Mouse (Mus musculus) hindbrain, embryonic 14.5 days (tissue): ENCODE results near the gene Bicra. TPM values are rescaled to one million over a fixed set of nuclear protein-coding genes. Genes with fewer than 3 reads are reported as not detected.

Source experiments
- ATAC-seq: fragments of 200-750 bp; cut with Nextera tagmentation; 2 replicates; pipeline ENCODE4 v1.8.0; 2017; ENCODE audit warnings: moderate number of reproducible peaks, mild to moderate bottlenecking, moderate TSS enrichment, moderate library complexity; ENCODE audit not compliant: low FRiP score
- DNase-seq: peaks from one replicate; pipeline ENCODE4 v3.0.0-alpha.2; 2015; ENCODE audit warnings: low spot score
- H3K27ac ChIP-seq: fragments of 300-500 bp; sonication (generic); 2 replicates; pipeline ENCODE4 v1.5.1; 2014; ENCODE audit warnings: mild to moderate bottlenecking, moderate library complexity
- H3K27me3 ChIP-seq: fragments of 300-500 bp; sonication (generic); 2 replicates; pipeline ENCODE4 v1.6.1; 2014; ENCODE audit warnings: mild to moderate bottlenecking, low read length, mixed read lengths; ENCODE audit not compliant: control insufficient read depth, insufficient read depth
- H3K36me3 ChIP-seq: fragments of 300-500 bp; sonication (generic); replicated peaks from 2 replicates; pipeline ENCODE4 v1.6.1; 2014; ENCODE audit not compliant: control insufficient read depth, insufficient read depth
- H3K4me1 ChIP-seq: fragments of 300-500 bp; sonication (generic); replicated peaks from 2 replicates; pipeline ENCODE4 v1.6.1; 2014; ENCODE audit warnings: antibody characterized with exemption, low read length, mixed read lengths; ENCODE audit not compliant: control insufficient read depth, insufficient read depth
- H3K4me2 ChIP-seq: fragments of 300-500 bp; sonication (generic); replicated peaks from 2 replicates; pipeline ENCODE4 v1.6.1; 2014; ENCODE audit warnings: mild to moderate bottlenecking, moderate library complexity
- H3K4me3 ChIP-seq: fragments of 300-500 bp; sonication (generic); replicated peaks from 2 replicates; pipeline ENCODE4 v1.5.1; 2014; ENCODE audit warnings: mild to moderate bottlenecking, low read length
- H3K9ac ChIP-seq: fragments of 300-500 bp; sonication (generic); 2 replicates; pipeline ENCODE4 v1.6.1; 2014
- H3K9me3 ChIP-seq: fragments of 300-500 bp; sonication (generic); 2 replicates; pipeline ENCODE4 v1.6.1; 2016; ENCODE audit warnings: low read length; ENCODE audit not compliant: control insufficient read depth
- WGBS: fragments of 180-500 bp; shearing (Covaris S2); extraction: QIAGEN DNeasy Blood & Tissue Kit; methylation state at CpG from one replicate; pipeline ENCODE4 v1.1.7; 2014; 5-methylcytosine and 5-hydroxymethylcytosine counted together
- polyA plus RNA-seq: library from polyadenylated mRNA; unstranded; fragments of >200 nt; fragmentation: Nextera tagmentation; extraction: Ambion mirVana; gene quantifications from 2 replicates; pipeline ENCODE4 v1.2.1, GENCODE M21; 2014

The Bicra gene
- polyA plus RNA-seq, 1 experiment from 2014 or later = 8.8 TPM

GRCm38 (mm10) chr7:16024603-16025222, 23.0 kb downstream of the Bicra start:
- Histone ChIP-seq H3K9ac (no peak overlapping the region), H3K4me2 (no peak overlapping the region), H3K27me3 (no peaks in the 10 kb centered on the region), H3K4me1 (no peaks in the 10 kb centered on the region; the same call in 1 of the 2 replicates), H3K4me3 (no peak overlapping the region), H3K36me3 (no peaks in the 10 kb centered on the region), H3K27ac (no peak overlapping the region), H3K9me3 (no peaks in the 10 kb centered on the region)
- DNase-seq (no peak), ATAC-seq (no peak)
- 91% methylated on average over 8 of the region's 8 CpGs for WGBS

DNA sequence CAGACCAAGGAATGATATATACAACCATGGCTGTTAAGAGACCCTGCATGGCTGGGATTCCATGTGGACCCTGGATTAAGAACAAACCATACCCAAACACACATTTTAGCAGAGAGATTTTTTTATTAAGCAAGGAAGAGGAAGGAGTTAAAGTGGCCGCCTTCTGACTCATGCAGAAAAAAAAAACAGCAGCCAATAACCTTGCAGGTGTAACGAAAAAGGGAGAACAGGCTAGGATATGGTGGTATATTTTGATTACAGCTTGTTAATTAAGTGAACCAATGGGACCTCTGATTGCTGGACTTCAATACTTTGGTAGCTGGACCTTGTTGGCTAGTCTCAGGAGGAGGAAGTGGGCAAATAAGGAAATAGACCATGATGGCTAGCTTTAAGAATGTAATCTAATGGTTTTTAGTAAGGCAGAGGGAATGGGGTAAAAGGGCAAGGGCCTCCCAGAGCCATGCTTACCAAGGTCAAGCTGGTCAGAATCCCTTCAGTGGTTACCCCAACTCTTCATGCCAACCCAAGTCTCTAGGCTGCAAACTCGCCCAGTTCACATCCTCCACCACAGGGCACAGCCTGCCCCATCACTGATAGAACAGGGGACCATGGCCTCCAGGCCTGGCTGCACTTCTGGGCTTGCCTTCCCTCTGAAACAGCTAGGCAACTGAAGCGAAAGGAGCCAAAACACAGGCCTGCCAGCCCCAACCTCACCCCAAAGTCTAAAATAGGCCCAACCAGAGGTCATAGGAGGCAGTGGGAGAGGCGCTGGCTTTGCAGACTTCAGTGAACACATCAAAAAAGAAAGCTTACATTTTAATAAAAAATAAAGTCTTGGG, 28.2 kb downstream of the Bicra start:
- Histone ChIP-seq H3K27me3 (no peaks in the 10 kb centered on the region), H3K9me3 (no peaks in the 10 kb centered on the region), H3K4me1 (no peaks in the 10 kb centered on the region), H3K9ac (no peak overlapping the region), H3K4me2 (no peak overlapping the region), H3K27ac (no peak overlapping the region), H3K4me3 (no peak overlapping the region), H3K36me3 (no peaks in the 10 kb centered on the region)
- WGBS = 92% methylated on average over 5 of the region's 5 CpGs
- ATAC-seq = no peak
- DNase-seq = no peak

DNA sequence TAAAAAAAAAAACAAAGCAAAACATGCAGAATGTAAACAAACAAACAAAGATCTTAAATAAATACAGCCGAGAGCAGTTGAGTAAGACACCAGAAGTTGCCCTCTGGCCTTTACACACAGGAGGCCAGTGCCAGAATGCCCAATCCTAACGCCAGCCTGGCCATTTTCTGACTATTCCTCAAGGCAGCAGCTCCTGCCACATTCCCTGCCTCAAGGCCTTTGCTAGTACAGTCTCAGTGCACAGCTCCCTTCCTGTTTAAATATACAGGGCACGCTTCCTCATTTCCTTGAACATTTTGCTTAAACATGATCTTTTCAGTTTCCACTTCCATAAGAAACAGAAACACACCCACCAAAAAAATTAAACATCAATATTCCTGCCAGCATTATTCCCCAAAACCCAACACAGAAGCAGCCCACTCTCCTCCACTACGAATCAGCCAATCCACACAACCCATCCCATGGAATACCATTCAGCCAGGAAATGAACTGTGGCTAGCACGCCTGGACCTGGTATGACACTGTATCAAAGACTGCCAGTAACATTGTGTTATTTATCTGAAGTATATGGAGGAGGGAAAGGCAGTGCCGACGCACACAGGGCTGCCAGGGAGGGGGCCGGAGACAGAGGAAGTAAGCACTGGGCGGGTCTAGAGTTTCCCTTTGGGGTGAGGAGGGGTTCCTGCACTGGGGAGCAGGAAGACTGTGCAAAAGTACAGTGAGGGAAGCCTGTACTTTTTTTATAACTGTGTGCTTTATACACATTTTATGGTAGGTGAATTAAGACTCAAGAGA, 29.5 kb downstream of the Bicra start:
- 88% methylated on average over 9 of the region's 9 CpGs for WGBS
- Histone ChIP-seq H3K4me2 (no peak overlapping the region), H3K27me3 (no peaks in the 10 kb centered on the region)

DNA sequence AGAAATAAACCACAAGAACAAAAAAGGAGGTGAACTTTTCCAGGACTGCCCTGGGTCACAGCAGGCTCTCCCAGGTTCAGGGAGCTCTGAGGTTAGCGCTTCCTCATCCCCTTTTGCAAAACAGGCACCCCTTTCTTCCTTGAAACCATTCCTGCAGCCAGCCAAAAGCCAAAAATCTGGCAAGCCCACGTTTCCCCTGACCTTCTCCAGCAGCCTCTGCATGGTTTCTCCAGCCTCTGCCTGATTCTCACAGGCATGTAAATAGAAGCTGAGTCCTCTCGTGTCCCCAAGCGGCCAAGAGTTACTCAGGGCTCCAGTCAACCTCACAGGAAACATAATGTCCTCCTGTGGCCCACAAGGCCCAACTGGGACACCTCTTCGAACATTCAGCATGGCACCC, 32.3 kb downstream of the Bicra start:
- no peak for DNase-seq
- Histone ChIP-seq H3K4me2 (no peak overlapping the region), H3K36me3 (no peaks in the 10 kb centered on the region), H3K27ac (no peak overlapping the region), H3K27me3 (no peaks in the 10 kb centered on the region), H3K4me3 (no peak overlapping the region), H3K9ac (no peak overlapping the region), H3K4me1 (no peaks in the 10 kb centered on the region; the same call in 1 of the 2 replicates), H3K9me3 (no peaks in the 10 kb centered on the region)
- ATAC-seq = no peak
- 80% methylated on average over 5 of the region's 5 CpGs for WGBS

More for the DNA sequence above, 29.5 kb downstream of the Bicra start:
- no peak overlapping the region for H3K4me3 ChIP-seq
- no peak overlapping the region for H3K9ac ChIP-seq
- DNase-seq = no peak
- no peaks in the 10 kb centered on the region for H3K4me1 ChIP-seq
- no peaks in the 10 kb centered on the region for H3K36me3 ChIP-seq
- no peaks in the 10 kb centered on the region for H3K9me3 ChIP-seq
- H3K27ac ChIP-seq = no peak overlapping the region
- no peak for ATAC-seq

DNA sequence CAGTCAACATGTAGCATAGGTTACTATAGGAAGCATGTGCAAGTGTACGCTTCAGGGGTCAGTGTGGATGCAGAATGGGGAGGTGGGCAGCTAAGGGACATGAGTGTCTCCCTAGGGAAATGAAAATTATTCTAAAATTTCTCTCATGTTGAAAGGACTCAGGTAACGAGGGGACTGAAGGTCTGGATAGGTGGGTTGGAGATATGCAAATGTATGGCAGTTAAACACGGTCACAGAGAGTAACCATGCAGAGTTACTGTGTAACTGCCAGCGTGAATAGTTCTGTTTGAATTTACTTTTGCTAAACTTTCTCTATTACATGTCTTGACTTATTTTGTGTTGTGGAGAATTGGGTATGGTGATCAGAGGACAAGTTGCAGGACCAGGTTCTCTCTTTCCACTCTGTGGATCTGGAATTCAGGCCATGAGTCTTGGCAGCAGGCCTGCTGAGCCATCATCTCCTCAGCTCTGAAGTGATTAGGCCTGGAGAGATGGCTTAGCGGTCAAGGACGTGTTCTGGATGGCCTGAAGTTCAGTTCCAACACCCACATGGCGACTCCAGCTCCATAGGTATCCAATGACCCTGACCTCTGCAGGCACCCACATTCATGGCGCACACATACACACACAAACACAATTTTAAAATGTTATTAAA, 33.1 kb downstream of the Bicra start:
- DNase-seq = no peak
- Histone ChIP-seq H3K4me3 (no peak overlapping the region), H3K36me3 (no peaks in the 10 kb centered on the region), H3K4me1 (no peaks in the 10 kb centered on the region; the same call in 1 of the 2 replicates), H3K9me3 (no peaks in the 10 kb centered on the region), H3K4me2 (no peak overlapping the region), H3K27ac (no peak overlapping the region), H3K9ac (no peak overlapping the region), H3K27me3 (no peaks in the 10 kb centered on the region)
- 91% methylated on average over 8 of the region's 8 CpGs for WGBS
- ATAC-seq = no peak

- Histone ChIP-seq H3K9ac (no peak overlapping the region), H3K36me3 (no peaks in the 10 kb centered on the region), H3K9me3 (no peaks in the 10 kb centered on the region), H3K27me3 (no peaks in the 10 kb centered on the region), H3K4me2 (no peak overlapping the region), H3K27ac (no peak overlapping the region), H3K4me3 (no peak overlapping the region), H3K4me1 (no peaks in the 10 kb centered on the region; the same call in 1 of the 2 replicates)
- no peak for DNase-seq
- WGBS = 77% methylated on average over 5 of the region's 5 CpGs
- no peak for ATAC-seq
These were observed 33.9 kb downstream of the Bicra start for GRCm38 (mm10) chr7:16013722-16014275.

GRCm38 (mm10) chr7:16012576-16013263, 35.0 kb downstream of the Bicra start:
- Histone ChIP-seq H3K27ac (no peak overlapping the region), H3K36me3 (0 out of 2 replicates have a peak, but pooled peaks cover 2% of the 10 kb centered on the region), H3K9me3 (no peaks in the 10 kb centered on the region), H3K4me3 (no peak overlapping the region), H3K4me1 (no peaks in the 10 kb centered on the region; the same call in 1 of the 2 replicates), H3K9ac (no peak overlapping the region), H3K4me2 (no peak overlapping the region), H3K27me3 (no peaks in the 10 kb centered on the region)
- no peak for ATAC-seq
- WGBS = 71% methylated on average over 11 of the region's 11 CpGs
- no peak for DNase-seq

- H3K4me1 ChIP-seq = no peaks in the 10 kb centered on the region; the same call in 1 of the 2 replicates
- H3K27me3 ChIP-seq = no peaks in the 10 kb centered on the region
- H3K4me2 ChIP-seq = no peak overlapping the region
- no peak for ATAC-seq
- no peaks in the 10 kb centered on the region for H3K9me3 ChIP-seq
- H3K27ac ChIP-seq = no peak overlapping the region
- no peak for DNase-seq
- H3K4me3 ChIP-seq = no peak overlapping the region
- H3K9ac ChIP-seq = no peak overlapping the region
- 93% methylated on average over 7 of the region's 7 CpGs for WGBS
- 0 out of 2 replicates have a peak, but pooled peaks cover 4% of the 10 kb centered on the region for H3K36me3 ChIP-seq
These were observed 36.2 kb downstream of the Bicra start for GRCm38 (mm10) chr7:16011418-16012085.
